In genomic region chrX:104670757-104671549, GRCm38 (mm10) we compare ENCODE assay signal across 9 mouse cellular contexts. TPM values are rescaled to one million over a fixed set of nuclear protein-coding genes. Genes with fewer than 3 reads are reported as not detected.
DNase-seq lines count a peak whose midpoint lies in the region; ATAC-seq and TF ChIP-seq lines count a peak whose summit lies in the region.
"Had no signal": no experiment of that assay in that cellular context is flagged by ENCODE, and none has a peak within 500 bp of the region (broad histone marks: within the 10 kb centered on the region; RNA-seq: fewer than 3 reads in every experiment).

Gene Zdhhc15, minus strand, starts transcription at chrX:104671064.

- H3K27ac ChIP-seq in embryonic facial prominence, embryonic 11.5 days (replicated peaks; ENCODE audit: low read depth, low read length), result peak within 1 kb of the TSS; percentile 41
- H3K27ac ChIP-seq in intestine, postnatal 0 days (ENCODE audit: low read depth, low read length), result peak within 1 kb of the TSS; percentile 35; the same call in 1 of the 2 replicates
- H3K27ac ChIP-seq: macrophage had no signal

- intact Hi-C loops in left cerebral cortex, postnatal 36 days (cut with DNase I), result no loop called here

- H3K4me2 ChIP-seq in embryonic facial prominence, embryonic 11.5 days (ENCODE audit: low read depth, low read length), result peak within 1 kb of the TSS; percentile 49
- peak within 1 kb of the TSS; percentile 70 for H3K4me2 ChIP-seq in intestine, postnatal 0 days (replicated peaks; ENCODE audit: low read depth)

- no peaks in the 10 kb centered on the region for H3K4me1 ChIP-seq in embryonic facial prominence, embryonic 11.5 days (ENCODE audit: control insufficient read depth, insufficient read depth, low read length)
- no peaks in the 10 kb centered on the region for H3K4me1 ChIP-seq in intestine, postnatal 0 days (replicated peaks; ENCODE audit: control insufficient read depth, insufficient read depth, low read length)

- no peaks in the 10 kb centered on the region for H3K9me3 ChIP-seq in embryonic facial prominence, embryonic 11.5 days (replicated peaks; ENCODE audit: control insufficient read depth, low read length)
- H3K9me3 ChIP-seq in intestine, postnatal 0 days (ENCODE audit: control insufficient read depth), result no peaks in the 10 kb centered on the region

- ATAC-seq in embryonic facial prominence, embryonic 11.5 days (replicated peaks; ENCODE audit: insufficient number of reproducible peaks, low FRiP score, low TSS enrichment, low read depth), result peak; percentile 94
- ATAC-seq in intestine, postnatal 0 days, result peak; percentile 92

- H3K36me3 ChIP-seq in embryonic facial prominence, embryonic 11.5 days (replicated peaks; ENCODE audit: control insufficient read depth, insufficient read depth, low read depth, low read length), result no peaks in the 10 kb centered on the region
- no peaks in the 10 kb centered on the region for H3K36me3 ChIP-seq in intestine, postnatal 0 days (ENCODE audit: control insufficient read depth, insufficient read depth)

- TF ChIP-seq CTCF in intestine, postnatal 0 days (IDR thresholded peaks at IDR 0.05; ENCODE audit: low read depth), result peak; percentile 26

- no peaks in the 10 kb centered on the region for H3K27me3 ChIP-seq in embryonic facial prominence, embryonic 11.5 days (ENCODE audit: control insufficient read depth, insufficient read depth, low read length)
- H3K27me3 ChIP-seq in intestine, postnatal 0 days (replicated peaks; ENCODE audit: control insufficient read depth, insufficient read depth, low read length), result no peaks in the 10 kb centered on the region

- WGBS in embryonic facial prominence, embryonic 11.5 days, result 22% methylated on average over 26 of the region's 31 CpGs
- 31% methylated on average over 28 of the region's 31 CpGs for whole genome bisulfite sequencing in intestine, postnatal 0 days

- DNase-seq in adrenal gland, adult 8-10 months, result peak; percentile 10
- DNase-seq in embryonic facial prominence, embryonic 11.5 days (ENCODE audit: low spot score), result peak; percentile 70
- DNase-seq in heart, adult 11 months, result peak; percentile 90
- peak; percentile 46 to 47 for DNase-seq in left cerebral cortex, postnatal 36 days (ENCODE audit: low spot score in 2 of 2)
- DNase-seq in mesoderm, embryonic 11.5 days (ENCODE audit: low read depth, low spot score), result peak; percentile 63
- DNase-seq in right cerebral cortex, postnatal 4 days, result peak; percentile 63
- DNase-seq in urinary bladder, postnatal 36 days (ENCODE audit: low spot score in 2 of 2), result peak; percentile 40 to 59

- H3K4me3 ChIP-seq in embryonic facial prominence, embryonic 11.5 days (ENCODE audit: low read depth, low read length), result peak within 1 kb of the TSS; percentile 50
- peak within 1 kb of the TSS; percentile 50 for H3K4me3 ChIP-seq in intestine, postnatal 0 days (ENCODE audit: low read depth, low read length)

- peak within 1 kb of the TSS; percentile 73 for H3K9ac ChIP-seq in embryonic facial prominence, embryonic 11.5 days (replicated peaks; ENCODE audit: low read length)
- H3K9ac ChIP-seq in intestine, postnatal 0 days (ENCODE audit: low read depth, low read length), result peak within 1 kb of the TSS; percentile 53

RNA-seq across cellular contexts. Expression of gene Zdhhc15, which starts in this region (rescaled TPM):
- 1 to 10 TPM; 1.4 to 2.4 (median 1.8) TPM for total RNA-seq in adrenal gland, adult 8-10 months (2022)
- polyA plus RNA-seq in embryonic facial prominence, embryonic 11.5 days (2014; fragmentation: Nextera tagmentation; extraction: Ambion mirVana), result 18.5 and 18.9 TPM in 2 replicates
- polyA plus RNA-seq in intestine, postnatal 0 days (2015; fragmentation: Nextera tagmentation; extraction: Ambion mirVana), result 2.3 and 2.7 TPM in 2 replicates
- 1 to 10 TPM; 6.2 to 7.5 TPM for total RNA-seq in left cerebral cortex, postnatal 36 days (2021)

Comparison
In these comparisons a context has a peak if more than half of its experiments do, and no peak if none do; other contexts are left out.
1. Peak in every context shown above with its lines: DNase-seq, ATAC-seq, H3K4me3 ChIP-seq and H3K27ac ChIP-seq.
2. DNase-seq: peak in every context shown above with its lines; median percentile 90 in heart, adult 11 months; 70 in embryonic facial prominence, embryonic 11.5 days; 63 in mesoderm, embryonic 11.5 days; 63 in right cerebral cortex, postnatal 4 days; 50 in urinary bladder, postnatal 36 days; 46 in left cerebral cortex, postnatal 36 days; 10 in adrenal gland, adult 8-10 months.